Mouse (Mus musculus) frontal cortex, adult 2 months (tissue): ENCODE results near the gene Frmd8. TPM values are rescaled to one million over a fixed set of nuclear protein-coding genes. Genes with fewer than 3 reads are reported as not detected.

Source experiments
- polyA plus RNA-seq: library from polyadenylated mRNA; depleted of rRNA; stranded (reverse); fragments of >200 nt; gene quantifications from 2 replicates; pipeline ENCODE4 v1.2.3, GENCODE M21; 2012; rRNA removed

Frmd8 gene
- polyA plus RNA-seq, 1 experiment, result 13.1 TPM

Other genes starting within 250 kb of the Frmd8 start
- 32.6 and 33.4 TPM in 2 replicates for gene Rela, start 237.8 kb downstream of the Frmd8 start, polyA plus RNA-seq
- gene Sipa1, start 211.6 kb downstream of the Frmd8 start, polyA plus RNA-seq, result 18.0 and 24.0 TPM in 2 replicates
- 18.9 and 20.4 TPM in 2 replicates for gene Map3k11, start 186.5 kb downstream of the Frmd8 start, polyA plus RNA-seq
- 68.4 and 72.5 TPM in 2 replicates for gene Pcnx3, start 186.4 kb downstream of the Frmd8 start, polyA plus RNA-seq
- 0.22 and 0.27 TPM in 2 replicates for gene Kcnk7, start 170.9 kb downstream of the Frmd8 start, polyA plus RNA-seq
- gene Ehbp1l1, start 149.0 kb downstream of the Frmd8 start, polyA plus RNA-seq, result 16.8 and 18.8 TPM in 2 replicates
- 56.1 and 65.8 TPM in 2 replicates for gene Fam89b, start 145.6 kb downstream of the Frmd8 start, polyA plus RNA-seq
- 81.5 and 87.8 TPM in 2 replicates for gene Ltbp3, start 134.4 kb downstream of the Frmd8 start, polyA plus RNA-seq
- 111 and 120 TPM in 2 replicates for gene Scyl1, start 103.9 kb downstream of the Frmd8 start, polyA plus RNA-seq
- gene Slc25a45, start 2.5 kb upstream of the Frmd8 start, polyA plus RNA-seq, result 7.8 and 8.7 TPM in 2 replicates
- 4.6 and 4.9 TPM in 2 replicates for gene Tigd3, start 18.9 kb upstream of the Frmd8 start, polyA plus RNA-seq
- 106 and 118 TPM in 2 replicates for gene Dpf2, start 37.7 kb upstream of the Frmd8 start, polyA plus RNA-seq
- 7.7 and 9.1 TPM in 2 replicates for gene Cdc42ep2, start 49.5 kb upstream of the Frmd8 start, polyA plus RNA-seq
- gene Pola2, start 88.9 kb upstream of the Frmd8 start, polyA plus RNA-seq, result 14.2 and 14.3 TPM in 2 replicates
- gene Slc22a20, start 110.9 kb upstream of the Frmd8 start, polyA plus RNA-seq, result 0.42 TPM in 1 of 2 replicates, not detected in the other
- gene Capn1, start 140.6 kb upstream of the Frmd8 start, polyA plus RNA-seq, result 15.0 and 16.3 TPM in 2 replicates
- 29.2 and 34.1 TPM in 2 replicates for gene Syvn1, start 171.3 kb upstream of the Frmd8 start, polyA plus RNA-seq
- 44.3 and 44.4 TPM in 2 replicates for gene Mrpl49, start 182.5 kb upstream of the Frmd8 start, polyA plus RNA-seq
- gene Fau, start 182.6 kb upstream of the Frmd8 start, polyA plus RNA-seq, result 873 and 951 TPM in 2 replicates
- 48.4 and 51.7 TPM in 2 replicates for gene Znhit2, start 185.9 kb upstream of the Frmd8 start, polyA plus RNA-seq
- gene Tm7sf2, start 193.1 kb upstream of the Frmd8 start, polyA plus RNA-seq, result 50.2 and 52.4 TPM in 2 replicates
- gene Vps51, start 202.0 kb upstream of the Frmd8 start, polyA plus RNA-seq, result 98.8 and 105 TPM in 2 replicates
- not detected in 2 replicates for gene Tmem262, start 204.8 kb upstream of the Frmd8 start, polyA plus RNA-seq
- 0.48 and 1.4 TPM in 2 replicates for gene Gm28374, start 207.0 kb upstream of the Frmd8 start, polyA plus RNA-seq
- gene Zfpl1, start 209.7 kb upstream of the Frmd8 start, polyA plus RNA-seq, result 83.9 and 89.7 TPM in 2 replicates
- gene Cdca5, start 209.7 kb upstream of the Frmd8 start, polyA plus RNA-seq, result 0.22 and 0.46 TPM in 2 replicates
- not detected in 2 replicates for gene AC131692.1, start 219.1 kb upstream of the Frmd8 start, polyA plus RNA-seq
- 0.26 and 0.32 TPM in 2 replicates for gene Naaladl1, start 230.5 kb upstream of the Frmd8 start, polyA plus RNA-seq
- 24.2 and 29.4 TPM in 2 replicates for gene Sac3d1, start 243.4 kb upstream of the Frmd8 start, polyA plus RNA-seq